Mouse (Mus musculus): ENCODE results near the gene Ccrl2. TPM values are rescaled to one million over a fixed set of nuclear protein-coding genes. Genes with fewer than 3 reads are reported as not detected.

Ccrl2 gene
- polyA plus RNA-seq, 1 experiment from 2014 or later, result 0.33 TPM

- no peak overlapping the region for H3K4me2 ChIP-seq (replicated peaks)
- no peak overlapping the region for H3K4me3 ChIP-seq
- WGBS, result 24% methylated on average over 3 of the region's 3 CpGs
- ATAC-seq (ENCODE audit: low FRiP score, low read depth), result no peak
- H3K36me3 ChIP-seq, result no peaks in the 10 kb centered on the region
- no peak overlapping the region for H3K27ac ChIP-seq
- no peak overlapping the region for H3K9ac ChIP-seq
- H3K4me1 ChIP-seq, result peaks cover 8% of the 10 kb centered on the region
- H3K9me3 ChIP-seq, result no peaks in the 10 kb centered on the region
- no peaks in the 10 kb centered on the region for H3K27me3 ChIP-seq
Measured at GRCm38 (mm10) chr9:111086995-111087606, 29.8 kb upstream of the Ccrl2 start.

DNA sequence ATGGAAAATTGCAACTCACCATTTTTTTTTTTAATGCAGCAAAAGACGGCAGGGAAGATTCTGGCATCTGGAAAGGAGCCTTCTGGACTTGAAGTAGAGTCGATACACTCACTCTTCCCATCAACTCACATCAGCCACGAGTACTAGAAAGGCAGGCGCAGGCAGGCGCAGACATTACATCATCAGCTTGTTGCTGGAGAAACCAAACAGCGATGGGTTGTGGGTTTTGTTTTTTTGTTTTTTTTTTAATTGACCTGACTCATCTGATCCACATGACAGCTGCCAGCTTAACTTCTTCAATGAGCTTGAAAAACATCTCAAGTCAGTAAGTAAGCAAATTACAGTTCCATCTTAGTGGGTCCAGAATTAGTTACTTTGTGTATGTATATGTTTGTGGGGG lies 28.8 kb upstream of the Ccrl2 start:
- Histone ChIP-seq H3K27me3 (no peaks in the 10 kb centered on the region), H3K9me3 (no peaks in the 10 kb centered on the region), H3K4me2 (replicated peaks) (no peak overlapping the region), H3K4me1 (peaks cover 8% of the 10 kb centered on the region), H3K36me3 (no peaks in the 10 kb centered on the region), H3K9ac (no peak overlapping the region), H3K4me3 (no peak overlapping the region), H3K27ac (no peak overlapping the region)
- 65% methylated on average over 6 of the region's 6 CpGs for WGBS
- ATAC-seq (ENCODE audit: low FRiP score, low read depth), result no peak

GRCm38 (mm10) chr9:111085329-111085728 lies 28.0 kb upstream of the Ccrl2 start:
- Histone ChIP-seq H3K4me2 (replicated peaks) (no peak overlapping the region), H3K27me3 (no peaks in the 10 kb centered on the region), H3K4me3 (no peak overlapping the region), H3K9me3 (no peaks in the 10 kb centered on the region), H3K4me1 (peaks cover 8% of the 10 kb centered on the region), H3K27ac (no peak overlapping the region), H3K9ac (no peak overlapping the region), H3K36me3 (no peaks in the 10 kb centered on the region)
- ATAC-seq (ENCODE audit: low FRiP score, low read depth), result no peak
- WGBS, result 55% methylated on average over 4 of the region's 4 CpGs

DNA sequence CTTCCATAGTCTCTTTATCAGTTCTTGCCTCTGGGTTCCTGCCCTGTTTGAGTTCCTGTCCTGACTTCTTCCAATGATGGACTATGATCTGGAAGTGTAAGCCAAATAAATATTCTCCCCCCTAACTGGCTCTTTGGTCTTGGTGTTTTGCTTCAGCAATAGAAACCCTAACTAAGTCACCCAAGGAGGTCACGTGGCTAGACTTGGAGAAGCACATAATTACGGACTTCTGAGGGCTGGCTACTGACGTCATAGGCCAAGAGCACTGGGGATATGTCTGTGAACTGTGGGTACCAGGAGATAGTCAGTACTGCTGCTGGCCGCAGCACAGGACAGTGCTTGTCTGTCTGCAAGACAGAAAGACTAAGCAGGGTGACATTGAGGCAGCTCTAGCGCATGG lies 24.4 kb upstream of the Ccrl2 start:
- 83% methylated on average over 5 of the region's 5 CpGs for WGBS
- Histone ChIP-seq H3K27me3 (no peaks in the 10 kb centered on the region), H3K4me1 (no peaks in the 10 kb centered on the region), H3K4me3 (no peak overlapping the region), H3K36me3 (no peaks in the 10 kb centered on the region), H3K4me2 (replicated peaks) (no peak overlapping the region), H3K9ac (no peak overlapping the region), H3K27ac (no peak overlapping the region), H3K9me3 (peaks cover 6% of the 10 kb centered on the region; the same call in 1 of the 2 replicates)
- no peak for ATAC-seq (ENCODE audit: low FRiP score, low read depth)

DNA sequence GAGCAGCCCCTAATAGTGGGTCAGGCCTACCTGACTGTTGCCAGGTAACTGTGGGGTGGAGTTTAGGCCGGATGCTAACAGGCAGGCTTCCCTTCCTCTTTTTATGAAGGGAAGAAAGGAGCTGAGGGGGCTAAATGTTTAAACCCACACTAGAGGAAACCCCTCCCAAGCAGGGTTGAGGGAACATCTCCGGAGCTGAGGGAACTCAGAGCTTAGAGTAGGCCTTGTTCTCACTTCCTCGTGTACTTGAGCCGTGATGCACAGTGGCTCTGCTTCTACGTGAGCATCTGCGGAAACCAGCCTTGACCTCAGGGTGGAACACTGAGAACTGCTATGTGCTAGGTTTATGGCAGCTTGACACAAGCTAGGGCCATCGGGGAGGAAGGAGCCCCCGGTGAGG lies 23.5 kb upstream of the Ccrl2 start:
- Histone ChIP-seq H3K27ac (no peak overlapping the region), H3K4me2 (replicated peaks) (no peak overlapping the region), H3K9ac (no peak overlapping the region), H3K4me3 (no peak overlapping the region), H3K4me1 (no peaks in the 10 kb centered on the region), H3K9me3 (peaks cover 6% of the 10 kb centered on the region; the same call in 1 of the 2 replicates), H3K27me3 (no peaks in the 10 kb centered on the region), H3K36me3 (no peaks in the 10 kb centered on the region)
- ATAC-seq (ENCODE audit: low FRiP score, low read depth), result no peak
- 89% methylated on average over 8 of the region's 8 CpGs for WGBS

DNA sequence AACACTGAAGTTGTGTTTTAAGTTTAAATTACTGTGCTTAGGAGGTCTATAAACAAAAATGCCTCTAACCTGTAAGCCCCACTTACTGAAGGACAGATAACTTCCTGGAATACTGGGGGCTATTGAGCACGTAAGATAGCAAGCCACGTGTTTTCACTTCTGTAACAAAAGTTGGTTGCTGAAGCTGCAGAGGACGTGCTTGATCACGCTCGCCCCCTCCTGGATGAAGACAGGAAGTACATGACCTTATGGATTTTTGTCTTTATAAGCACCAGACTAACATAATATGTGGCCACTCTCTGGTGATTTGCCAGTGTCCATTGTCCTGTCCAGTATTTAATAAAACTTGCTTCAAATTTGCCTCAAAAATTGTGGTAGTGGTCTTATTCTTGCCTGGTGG lies 20.4 kb upstream of the Ccrl2 start:
- H3K4me1 ChIP-seq, result no peaks in the 10 kb centered on the region
- WGBS, result 64% methylated on average over 5 of the region's 5 CpGs
- H3K4me3 ChIP-seq, result no peak overlapping the region
- H3K27me3 ChIP-seq, result no peaks in the 10 kb centered on the region
- no peak overlapping the region for H3K27ac ChIP-seq
- H3K9me3 ChIP-seq, result peaks cover 18% of the 10 kb centered on the region
- H3K9ac ChIP-seq, result no peak overlapping the region
- no peak overlapping the region for H3K4me2 ChIP-seq (replicated peaks)
- H3K36me3 ChIP-seq, result no peaks in the 10 kb centered on the region
- ATAC-seq (ENCODE audit: low FRiP score, low read depth), result no peak

- 79% methylated on average over 4 of the region's 4 CpGs for WGBS
- peaks cover 12% of the 10 kb centered on the region for H3K4me1 ChIP-seq
- no peak for ATAC-seq (ENCODE audit: low FRiP score, low read depth)
Measured at GRCm38 (mm10) chr9:111072971-111073370, 15.7 kb upstream of the Ccrl2 start.

DNA sequence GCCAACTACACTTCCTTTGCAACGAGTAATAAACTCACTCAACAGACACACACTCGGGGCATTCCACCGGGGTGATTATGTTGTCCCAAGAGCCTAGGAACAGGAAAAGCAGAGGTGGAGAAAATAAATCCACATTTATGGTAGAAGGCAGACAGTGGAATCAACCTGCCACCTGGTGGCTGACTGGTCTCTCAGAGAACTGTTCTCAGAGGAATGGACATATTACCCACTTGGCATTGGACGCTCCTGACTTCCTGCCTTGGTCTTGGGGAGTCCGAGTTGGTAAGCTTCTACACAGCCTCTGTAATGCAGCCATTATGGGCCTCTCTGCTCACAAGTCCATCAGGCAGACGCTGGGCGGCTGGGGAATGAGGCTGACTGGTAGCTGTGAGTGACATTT lies 14.9 kb upstream of the Ccrl2 start:
- H3K36me3 ChIP-seq, result no peaks in the 10 kb centered on the region

More at GRCm38 (mm10) chr9:111072971-111073370, 15.7 kb upstream of the Ccrl2 start:
- H3K27me3 ChIP-seq, result no peaks in the 10 kb centered on the region
- no peak overlapping the region for H3K4me3 ChIP-seq
- H3K9ac ChIP-seq, result no peak overlapping the region
- no peaks in the 10 kb centered on the region for H3K36me3 ChIP-seq
- H3K9me3 ChIP-seq, result peaks cover 18% of the 10 kb centered on the region
- H3K4me2 ChIP-seq (replicated peaks), result no peak overlapping the region
- H3K27ac ChIP-seq, result no peak overlapping the region

DNA sequence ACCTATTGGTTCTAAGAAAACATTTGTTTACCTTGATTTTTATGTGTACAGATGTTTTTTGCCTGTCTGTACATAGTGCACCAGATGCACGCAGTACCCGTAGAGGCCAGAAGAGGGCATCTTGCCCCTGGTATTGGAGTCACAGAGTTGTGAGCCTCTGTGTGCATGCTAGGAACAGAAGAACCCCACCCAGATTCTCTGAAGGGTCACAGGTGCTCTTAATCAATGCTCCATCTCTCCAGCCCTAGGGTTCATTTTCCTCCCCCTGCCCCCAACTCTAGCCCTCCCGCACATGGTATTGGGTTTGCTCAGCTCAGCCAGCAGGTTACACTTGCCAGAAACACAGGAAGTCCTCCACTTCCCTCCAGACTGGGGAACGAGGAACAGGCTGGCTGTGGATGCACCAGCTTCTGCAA lies 13.2 kb upstream of the Ccrl2 start:
- Histone ChIP-seq H3K9me3 (peaks cover 11% of the 10 kb centered on the region), H3K4me2 (replicated peaks) (no peak overlapping the region), H3K27me3 (no peaks in the 10 kb centered on the region), H3K4me1 (peaks cover 12% of the 10 kb centered on the region), H3K4me3 (no peak overlapping the region), H3K27ac (no peak overlapping the region), H3K36me3 (no peaks in the 10 kb centered on the region), H3K9ac (no peak overlapping the region)
- WGBS, result 17% methylated on average over 4 of the region's 4 CpGs
- peak; percentile 69 for ATAC-seq (ENCODE audit: low FRiP score, low read depth)

More for the DNA sequence above, 14.9 kb upstream of the Ccrl2 start:
- Histone ChIP-seq H3K4me2 (replicated peaks) (peak overlapping the region; percentile 27; the same call in 1 of the 2 replicates), H3K4me3 (no peak overlapping the region), H3K27ac (no peak overlapping the region), H3K9ac (no peak overlapping the region), H3K9me3 (peaks cover 11% of the 10 kb centered on the region), H3K4me1 (peaks cover 12% of the 10 kb centered on the region), H3K27me3 (no peaks in the 10 kb centered on the region)
- 29% methylated on average over 7 of the region's 7 CpGs for WGBS
- no peak for ATAC-seq (ENCODE audit: low FRiP score, low read depth)

GRCm38 (mm10) chr9:111067052-111067451 lies 9.7 kb upstream of the Ccrl2 start:
- ATAC-seq (ENCODE audit: low FRiP score, low read depth), result no peak
- Histone ChIP-seq H3K9ac (no peak overlapping the region), H3K36me3 (no peaks in the 10 kb centered on the region), H3K4me2 (replicated peaks) (no peak overlapping the region), H3K27me3 (no peaks in the 10 kb centered on the region), H3K9me3 (no peaks in the 10 kb centered on the region), H3K27ac (no peak overlapping the region), H3K4me3 (no peak overlapping the region), H3K4me1 (peaks cover 8% of the 10 kb centered on the region)
- WGBS, result 85% methylated on average over 4 of the region's 4 CpGs

DNA sequence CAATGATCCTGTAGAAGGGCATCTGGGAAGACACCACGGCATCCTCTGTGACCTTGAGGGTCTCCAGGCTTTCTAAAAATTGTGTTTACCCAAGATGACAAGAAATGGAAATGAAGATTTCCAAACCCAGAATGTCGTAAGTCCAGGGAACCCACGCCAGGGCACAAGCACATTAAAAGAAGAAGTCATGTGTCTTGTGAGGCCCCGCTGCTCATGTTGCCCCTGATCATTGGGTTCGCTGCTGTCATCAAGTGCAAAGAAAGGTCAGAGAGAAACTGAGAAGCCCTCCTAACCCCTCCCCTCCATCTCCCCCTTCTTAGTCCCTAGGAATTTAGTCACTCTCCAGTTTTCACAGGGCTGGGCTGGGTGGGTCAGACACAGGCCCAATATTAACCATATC lies 5.5 kb upstream of the Ccrl2 start:
- WGBS, result 80% methylated on average over 5 of the region's 5 CpGs
- no peak overlapping the region for H3K4me3 ChIP-seq
- no peak for ATAC-seq (ENCODE audit: low FRiP score, low read depth)

DNA sequence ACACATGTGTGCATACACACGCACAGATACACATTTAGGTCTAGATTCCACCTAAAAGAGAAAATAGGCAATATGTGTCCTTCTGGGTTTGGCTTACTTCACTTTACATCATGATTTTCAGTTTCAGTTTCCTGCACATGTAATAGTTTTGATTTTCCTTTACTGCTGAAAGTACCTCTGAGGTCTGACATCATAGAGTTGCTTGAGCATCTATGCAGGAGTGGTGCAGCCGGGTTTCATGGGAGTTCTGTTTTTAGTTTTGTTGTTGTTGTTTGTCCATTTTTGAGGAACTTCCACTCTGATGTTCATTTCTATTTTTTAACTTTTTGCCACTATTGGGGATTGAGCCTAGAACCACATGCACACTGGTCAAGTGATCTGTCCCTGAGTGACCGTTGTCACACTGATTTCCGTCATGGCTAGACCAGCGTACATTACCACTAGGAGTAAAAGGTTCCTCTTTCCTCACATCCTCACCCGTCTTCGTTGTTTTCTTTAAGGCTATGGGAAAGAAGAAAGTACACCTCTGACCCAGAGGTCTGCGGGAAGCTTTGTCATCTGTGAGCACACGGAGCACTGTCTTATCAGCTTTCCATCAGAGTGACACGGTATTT lies 1.7 kb upstream of the Ccrl2 start:
- ATAC-seq (ENCODE audit: low FRiP score, low read depth), result no peak
- H3K36me3 ChIP-seq, result no peaks in the 10 kb centered on the region
- H3K9me3 ChIP-seq, result no peaks in the 10 kb centered on the region
- peaks cover 22% of the 10 kb centered on the region for H3K4me1 ChIP-seq
- no peak overlapping the region for H3K27ac ChIP-seq
- H3K4me2 ChIP-seq (replicated peaks), result no peak overlapping the region
- no peaks in the 10 kb centered on the region for H3K27me3 ChIP-seq
- no peak overlapping the region for H3K4me3 ChIP-seq
- WGBS, result 67% methylated on average over 10 of the region's 10 CpGs
- no peak overlapping the region for H3K9ac ChIP-seq

More for the DNA sequence above, 5.5 kb upstream of the Ccrl2 start:
- no peaks in the 10 kb centered on the region for H3K27me3 ChIP-seq
- H3K27ac ChIP-seq, result no peak overlapping the region
- H3K4me2 ChIP-seq (replicated peaks), result no peak overlapping the region
- H3K36me3 ChIP-seq, result no peaks in the 10 kb centered on the region
- H3K4me1 ChIP-seq, result no peaks in the 10 kb centered on the region
- no peak overlapping the region for H3K9ac ChIP-seq
- H3K9me3 ChIP-seq, result no peaks in the 10 kb centered on the region

All from limb, embryonic 13.5 days (tissue).